Mouse (Mus musculus): ENCODE measurements around the gene Gm8369. TPM values are rescaled to one million over a fixed set of nuclear protein-coding genes. Genes with fewer than 3 reads are reported as not detected.
"Not testable (repeated sequence)": the region's sequence is repeated elsewhere in the genome, so short reads cannot be mapped to it uniquely, and the experiment has no call there.

Gene Gm8369
- total and polyA plus RNA-seq, 3 experiments = not detected

DNA sequence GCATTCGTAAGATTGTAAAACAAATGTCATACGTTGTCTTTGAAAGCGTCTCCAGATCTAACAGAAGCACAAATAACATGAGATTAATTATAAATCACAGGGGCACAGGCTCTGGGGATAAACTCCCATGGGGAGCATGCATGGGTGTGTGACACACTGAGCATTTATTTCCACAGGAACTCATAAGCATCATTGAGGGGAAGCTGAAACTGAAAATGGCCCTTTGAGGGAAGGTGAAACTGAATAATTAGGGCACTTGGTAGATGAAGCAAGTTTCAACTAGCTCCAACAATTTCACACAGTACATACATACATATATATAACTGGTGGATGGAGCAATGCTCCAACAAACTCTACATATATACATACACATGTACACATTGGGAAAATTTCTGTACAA lies 8.8 kb downstream of the Gm8369 start:
- Histone ChIP-seq H3K27me3 (ENCODE audit: control insufficient read depth in 1 of 2, insufficient read depth in 2 of 2, low read length in 2 of 2) (no peaks in the 10 kb centered on the region; a peak in 1 of 4 replicates), H3K9me3 (replicated peaks; ENCODE audit: insufficient read depth, low read length) (no peaks in the 10 kb centered on the region), H3K4me1 (ENCODE audit: control insufficient read depth in 1 of 2, insufficient read depth in 2 of 2, low read length in 2 of 2) (no peaks in the 10 kb centered on the region), H3K4me3 (ENCODE audit: control insufficient read depth in 1 of 2, insufficient read depth in 1 of 2, low read depth in 2 of 2, low read length in 2 of 2) (no peak overlapping the region), H3K9ac (ENCODE audit: control insufficient read depth, low read depth, low read length, poor library complexity, severe bottlenecking) (no peak overlapping the region), H3K36me3 (ENCODE audit: control insufficient read depth in 1 of 2, insufficient read depth in 2 of 2, low read length in 2 of 2) (no peaks in the 10 kb centered on the region), H3K79me2 (ENCODE audit: control insufficient read depth, insufficient read depth, low read length, poor library complexity) (no peaks in the 10 kb centered on the region), H3K27ac (ENCODE audit: control insufficient read depth, low read depth, low read length) (no peak overlapping the region)
- TF ChIP-seq ZNF384 (IDR thresholded peaks at IDR 0.05; ENCODE audit: low read depth, low read length) = no peak
- TF ChIP-seq CHD1 (IDR thresholded peaks at IDR 0.05; ENCODE audit: low read depth, low read length) = no peak
- no peak for TF ChIP-seq TCF12 (IDR thresholded peaks at IDR 0.05; ENCODE audit: low read depth, low read length)
- no peak for TF ChIP-seq USF2 (IDR thresholded peaks at IDR 0.05; ENCODE audit: borderline replicate concordance in 1 of 2, insufficient read depth in 1 of 2, low read depth in 1 of 2, low read length in 2 of 2)
- no peak for TF ChIP-seq BHLHE40 (IDR thresholded peaks at IDR 0.05; ENCODE audit: borderline replicate concordance, low read depth, low read length)
- no peak for TF ChIP-seq SMC3 (IDR thresholded peaks at IDR 0.05; ENCODE audit: low read depth, low read length)
- no peak for TF ChIP-seq MYB (IDR thresholded peaks at IDR 0.05; ENCODE audit: low read depth, low read length)
- no peak for TF ChIP-seq CTCF (IDR thresholded peaks at IDR 0.05 in 2 of 3, conservative IDR thresholded peaks at IDR 0.05 in 1 of 3; ENCODE audit: control insufficient read depth in 1 of 3, insufficient read depth in 1 of 3, low read depth in 2 of 3, low read length in 3 of 3, poor library complexity in 1 of 3, severe bottlenecking in 1 of 3)
- TF ChIP-seq POLR2A (IDR thresholded peaks at IDR 0.05; ENCODE audit: control insufficient read depth in 1 of 2, insufficient read depth in 1 of 2, low read depth in 1 of 2, low read length in 2 of 2, poor library complexity in 1 of 2) = no peak
- no peak for TF ChIP-seq GABPA (IDR thresholded peaks at IDR 0.05; ENCODE audit: low read depth, low read length)
- TF ChIP-seq E2F4 (IDR thresholded peaks at IDR 0.05; ENCODE audit: borderline replicate concordance, low read depth, low read length) = no peak
- TF ChIP-seq POLR2AphosphoS2 (IDR thresholded peaks at IDR 0.05; ENCODE audit: low read length) = no peak
- no peak for TF ChIP-seq NRF1 (IDR thresholded peaks at IDR 0.05; ENCODE audit: insufficient read depth, low read depth, low read length, poor library complexity, severe bottlenecking)
- TF ChIP-seq RAD21 (IDR thresholded peaks at IDR 0.05; ENCODE audit: low read depth, low read length) = no peak
- no peak for DNase-seq (ENCODE audit: low read depth, low spot score)

DNA sequence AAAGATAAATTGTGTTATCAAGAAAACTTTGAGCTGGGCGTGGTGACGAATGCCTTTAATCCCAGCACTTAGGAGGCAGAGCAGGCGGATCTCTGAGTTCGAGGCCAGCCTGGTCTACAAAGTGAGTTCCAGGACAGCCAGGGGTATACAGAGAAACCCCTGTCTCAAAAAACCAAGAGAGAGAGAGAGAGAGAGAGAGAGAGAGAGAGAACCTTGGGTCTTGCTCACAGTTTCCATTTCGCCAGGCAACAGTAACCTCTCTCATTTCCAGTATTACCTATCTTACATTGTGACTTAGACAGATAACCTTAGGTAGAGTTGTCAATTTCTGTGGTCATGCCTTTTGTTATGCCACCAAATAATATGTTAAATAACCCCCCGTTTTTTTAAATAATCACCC lies 10.6 kb downstream of the Gm8369 start:
- no peak for TF ChIP-seq TCF12 (IDR thresholded peaks at IDR 0.05; ENCODE audit: low read depth, low read length)
- TF ChIP-seq ETS1 (IDR thresholded peaks at IDR 0.05; ENCODE audit: low read depth, low read length) = no peak
- TF ChIP-seq NELFE (IDR thresholded peaks at IDR 0.05; ENCODE audit: low read depth, low read length) = no peak
- no peak for TF ChIP-seq SMC3 (IDR thresholded peaks at IDR 0.05; ENCODE audit: low read depth, low read length)
- TF ChIP-seq ZC3H11A (IDR thresholded peaks at IDR 0.05; ENCODE audit: low read depth, low read length) = no peak
- TF ChIP-seq ELF1 (IDR thresholded peaks at IDR 0.05; ENCODE audit: low read depth, low read length) = no peak
- TF ChIP-seq GATA1 (IDR thresholded peaks at IDR 0.05; ENCODE audit: low read depth, low read length) = no peak
- TF ChIP-seq USF2 (IDR thresholded peaks at IDR 0.05; ENCODE audit: borderline replicate concordance in 1 of 2, insufficient read depth in 1 of 2, low read depth in 1 of 2, low read length in 2 of 2) = no peak
- no peak for TF ChIP-seq ZMIZ1 (IDR thresholded peaks at IDR 0.05; ENCODE audit: low read depth, low read length)
- no peak for TF ChIP-seq ZKSCAN1 (IDR thresholded peaks at IDR 0.05; ENCODE audit: low read depth, low read length)
- H3K27me3 ChIP-seq (ENCODE audit: control insufficient read depth in 1 of 2, insufficient read depth in 2 of 2, low read length in 2 of 2) = no peaks in the 10 kb centered on the region
- H3K4me3 ChIP-seq (ENCODE audit: control insufficient read depth in 1 of 2, insufficient read depth in 1 of 2, low read depth in 2 of 2, low read length in 2 of 2) = no peak overlapping the region
- H3K79me2 ChIP-seq (ENCODE audit: control insufficient read depth, insufficient read depth, low read length, poor library complexity) = no peaks in the 10 kb centered on the region
- no peak overlapping the region for H3K27ac ChIP-seq (ENCODE audit: control insufficient read depth, low read depth, low read length)
- DNase-seq (ENCODE audit: low read depth, low spot score) = no peak
- H3K9me3 ChIP-seq (replicated peaks; ENCODE audit: insufficient read depth, low read length) = no peaks in the 10 kb centered on the region
- H3K36me3 ChIP-seq (ENCODE audit: control insufficient read depth in 1 of 2, insufficient read depth in 2 of 2, low read length in 2 of 2) = no peaks in the 10 kb centered on the region
- no peaks in the 10 kb centered on the region for H3K4me1 ChIP-seq (ENCODE audit: control insufficient read depth in 1 of 2, insufficient read depth in 2 of 2, low read length in 2 of 2)
- H3K9ac ChIP-seq (ENCODE audit: control insufficient read depth, low read depth, low read length, poor library complexity, severe bottlenecking) = no peak overlapping the region

DNA sequence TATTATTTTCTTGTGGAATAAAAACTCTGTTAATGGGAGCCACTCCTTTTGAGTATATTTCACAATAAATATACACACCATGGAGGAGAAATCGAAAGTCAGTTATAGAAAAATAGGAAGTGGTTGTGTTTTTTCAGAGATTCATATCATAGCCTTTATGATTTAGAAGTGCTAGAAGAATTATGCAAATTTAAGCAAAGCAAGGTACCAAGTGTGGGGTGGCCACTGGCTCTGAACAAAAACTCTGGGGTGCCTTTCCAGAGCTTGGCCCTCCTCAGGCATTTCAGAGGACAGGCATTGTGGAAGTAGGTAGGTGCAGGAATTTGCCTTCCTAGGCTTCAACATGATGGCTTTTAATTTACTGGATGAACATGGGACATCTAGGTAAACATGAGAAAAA lies 11.6 kb downstream of the Gm8369 start:
- H3K4me1 ChIP-seq (ENCODE audit: control insufficient read depth in 1 of 2, insufficient read depth in 2 of 2, low read length in 2 of 2); H3K27ac ChIP-seq (ENCODE audit: control insufficient read depth, low read depth, low read length); DNase-seq (ENCODE audit: low read depth, low spot score); H3K79me2 ChIP-seq (ENCODE audit: control insufficient read depth, insufficient read depth, low read length, poor library complexity); H3K9ac ChIP-seq (ENCODE audit: control insufficient read depth, low read depth, low read length, poor library complexity, severe bottlenecking); H3K9me3 ChIP-seq (replicated peaks; ENCODE audit: insufficient read depth, low read length); H3K36me3 ChIP-seq (ENCODE audit: control insufficient read depth in 1 of 2, insufficient read depth in 2 of 2, low read length in 2 of 2); H3K4me3 ChIP-seq (ENCODE audit: control insufficient read depth in 1 of 2, insufficient read depth in 1 of 2, low read depth in 2 of 2, low read length in 2 of 2); H3K27me3 ChIP-seq (ENCODE audit: control insufficient read depth in 1 of 2, insufficient read depth in 2 of 2, low read length in 2 of 2): not testable (repeated sequence)
